Mouse (Mus musculus): ENCODE measurements around the gene Tmem45a2. TPM values are rescaled to one million over a fixed set of nuclear protein-coding genes. Genes with fewer than 3 reads are reported as not detected.

The Tmem45a2 gene
- not detected in 2 replicates for polyA plus RNA-seq (2012; rRNA removed; ENCODE audit: low replicate concordance)

GRCm38 (mm10) chr16:57071132-57071639 lies at the start of gene Tmem45a2:
TSS of gene Tmem45a2 (minus strand) at chr16:57071372.

Other genes starting within 250 kb of the Tmem45a2 start
- 0.63 TPM in 1 of 2 replicates, not detected in the other for gene Tmem45a, start 185.2 kb downstream of the Tmem45a2 start, polyA plus RNA-seq (2012; rRNA removed; ENCODE audit: low replicate concordance)
- gene Lnp1, start 143.3 kb downstream of the Tmem45a2 start, polyA plus RNA-seq (2012; rRNA removed; ENCODE audit: low replicate concordance) = not detected in 2 replicates
- gene Tomm70a, start 50.3 kb upstream of the Tmem45a2 start, polyA plus RNA-seq (2012; rRNA removed; ENCODE audit: low replicate concordance) = 11.5 TPM in 2 replicates
- 11.1 and 11.7 TPM in 2 replicates for gene Nit2, start 96.0 kb upstream of the Tmem45a2 start, polyA plus RNA-seq (2012; rRNA removed; ENCODE audit: low replicate concordance)
- gene Tbc1d23, start 160.1 kb upstream of the Tmem45a2 start, polyA plus RNA-seq (2012; rRNA removed; ENCODE audit: low replicate concordance) = 2.6 and 3.9 TPM in 2 replicates
- gene Tmem30c, start 221.5 kb upstream of the Tmem45a2 start, polyA plus RNA-seq (2012; rRNA removed; ENCODE audit: low replicate concordance) = not detected in 2 replicates